In genomic region chr4:111147748-111148147, GRCm38 (mm10) we compare ENCODE assay signal across 35 mouse cellular contexts.
"Had no signal": no experiment of that assay in that cellular context is flagged by ENCODE, and none has a peak within 500 bp of the region (broad histone marks: within the 10 kb centered on the region; RNA-seq: fewer than 3 reads in every experiment).

No protein-coding gene starts in this region.

- DNase-seq: heart, postnatal 10 days; heart, postnatal 14 days; heart, postnatal 36 days; heart, postnatal 4 days; kidney, adult 11 months; kidney, adult 18-20 months; kidney, adult 2 months; kidney, adult 8-10 months; kidney, adult 9 months; kidney, postnatal 10 days; kidney, postnatal 14 days; kidney, postnatal 25 days; kidney, postnatal 36 days; kidney, postnatal 4 days; layer of hippocampus, adult 9-11 months; layer of hippocampus, postnatal 36 days had no signal

- ATAC-seq: hindbrain, postnatal 0 days; inflammation-experienced regulatory T-cells, adult 6 months; intestine, embryonic 15.5 days; intestine, embryonic 16.5 days; intestine, postnatal 0 days had no signal

- H3K36me3 ChIP-seq: heart, embryonic 10.5 days; heart, embryonic 12.5 days; heart, embryonic 13.5 days; heart, embryonic 15.5 days; hindbrain, embryonic 10.5 days; hindbrain, embryonic 12.5 days; hindbrain, embryonic 13.5 days; hindbrain, embryonic 15.5 days; intestine, embryonic 15.5 days; kidney, embryonic 15.5 days had no signal

- H3K4me2 ChIP-seq: heart, embryonic 11.5 days; heart, embryonic 12.5 days; heart, embryonic 13.5 days; heart, embryonic 15.5 days; hindbrain, embryonic 12.5 days; hindbrain, embryonic 13.5 days; hindbrain, embryonic 14.5 days; hindbrain, embryonic 15.5 days; intestine, embryonic 15.5 days; kidney, embryonic 15.5 days had no signal

- H3K27ac ChIP-seq: heart, embryonic 10.5 days; heart, embryonic 13.5 days; heart, embryonic 15.5 days; hindbrain, embryonic 10.5 days; hindbrain, embryonic 12.5 days; hindbrain, embryonic 13.5 days; hindbrain, embryonic 14.5 days; hindbrain, embryonic 15.5 days; hindbrain, postnatal 0 days; intestine, embryonic 15.5 days; kidney, embryonic 15.5 days; kidney, postnatal 0 days; layer of hippocampus, adult 2 months; left cerebral cortex, adult 2 months had no signal

- H3K9ac ChIP-seq: heart, embryonic 12.5 days; heart, embryonic 13.5 days; heart, embryonic 15.5 days; hindbrain, embryonic 12.5 days; hindbrain, embryonic 13.5 days; hindbrain, embryonic 14.5 days; hindbrain, embryonic 15.5 days; intestine, embryonic 15.5 days; kidney, embryonic 15.5 days had no signal

- H3K27me3 ChIP-seq: heart, embryonic 12.5 days; heart, embryonic 13.5 days; heart, embryonic 15.5 days; hindbrain, embryonic 12.5 days; hindbrain, embryonic 13.5 days; hindbrain, embryonic 15.5 days; intestine, embryonic 15.5 days; kidney, embryonic 15.5 days had no signal

- H3K4me1 ChIP-seq: heart, embryonic 10.5 days; heart, embryonic 12.5 days; heart, embryonic 13.5 days; heart, embryonic 15.5 days; hindbrain, embryonic 10.5 days; hindbrain, embryonic 12.5 days; hindbrain, embryonic 13.5 days; hindbrain, embryonic 15.5 days; intestine, embryonic 15.5 days; kidney, embryonic 15.5 days had no signal

- H3K9me3 ChIP-seq: heart, embryonic 10.5 days; heart, embryonic 12.5 days; heart, embryonic 13.5 days; heart, embryonic 15.5 days; hindbrain, embryonic 10.5 days; hindbrain, embryonic 12.5 days; hindbrain, embryonic 13.5 days; hindbrain, embryonic 15.5 days; intestine, embryonic 15.5 days; kidney, embryonic 15.5 days had no signal

- H3K4me3 ChIP-seq: heart, embryonic 10.5 days; heart, embryonic 12.5 days; heart, embryonic 13.5 days; heart, embryonic 15.5 days; hindbrain, embryonic 10.5 days; hindbrain, embryonic 12.5 days; hindbrain, embryonic 13.5 days; hindbrain, embryonic 15.5 days; intestine, embryonic 15.5 days; kidney, embryonic 15.5 days; layer of hippocampus, adult 2 months; left cerebral cortex, adult 2 months had no signal
